Mouse (Mus musculus): ENCODE data around the gene Kat6b.
"Not testable (repeated sequence)": the region's sequence is repeated elsewhere in the genome, so short reads cannot be mapped to it uniquely, and the experiment has no call there.

Gene Kat6b

DNA sequence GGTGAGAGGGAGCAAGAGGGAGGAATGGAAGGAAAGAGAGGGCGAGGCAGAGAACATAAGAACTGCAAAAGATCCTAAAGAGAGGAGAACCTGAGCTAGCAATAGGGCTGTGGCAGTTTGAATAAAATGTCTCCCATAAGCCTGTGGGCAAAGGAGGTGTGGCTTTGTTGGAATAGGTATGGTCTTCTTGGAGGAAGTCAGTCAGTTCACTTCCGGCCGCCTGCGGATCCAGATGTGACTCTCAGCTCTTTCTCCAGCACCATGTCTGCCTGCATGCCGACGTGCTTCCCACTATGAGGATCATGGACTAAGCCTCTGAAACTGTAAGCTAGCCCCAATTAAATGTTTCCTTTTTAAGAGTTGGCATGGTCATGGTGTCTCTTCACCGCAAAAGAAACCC lies at the start of gene Kat6b:
Gene Kat6b (plus strand): TSS at position 204 of the 400 bp plus-strand sequence.
- DNase-seq = no peak

DNA sequence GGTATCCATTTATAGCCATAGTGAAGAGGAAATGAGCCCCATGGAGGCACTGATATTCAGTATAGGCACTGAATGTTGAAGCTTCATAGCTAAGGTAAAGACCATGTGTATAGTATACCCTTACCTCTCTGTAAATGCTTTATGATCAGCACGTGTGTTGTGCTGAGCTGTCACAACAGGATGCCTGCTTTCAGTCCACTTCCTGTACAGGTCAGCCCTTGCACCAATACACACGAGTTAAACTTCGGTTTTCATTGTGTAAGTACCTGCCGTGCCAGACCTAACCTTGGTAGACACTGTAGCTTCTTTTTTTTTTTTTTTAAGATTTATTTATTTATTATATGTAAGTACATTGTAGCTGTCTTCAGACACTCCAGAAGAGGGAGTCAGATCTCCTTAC lies 47.8 kb upstream of the Kat6b start:
- DNase-seq = no peak

DNA sequence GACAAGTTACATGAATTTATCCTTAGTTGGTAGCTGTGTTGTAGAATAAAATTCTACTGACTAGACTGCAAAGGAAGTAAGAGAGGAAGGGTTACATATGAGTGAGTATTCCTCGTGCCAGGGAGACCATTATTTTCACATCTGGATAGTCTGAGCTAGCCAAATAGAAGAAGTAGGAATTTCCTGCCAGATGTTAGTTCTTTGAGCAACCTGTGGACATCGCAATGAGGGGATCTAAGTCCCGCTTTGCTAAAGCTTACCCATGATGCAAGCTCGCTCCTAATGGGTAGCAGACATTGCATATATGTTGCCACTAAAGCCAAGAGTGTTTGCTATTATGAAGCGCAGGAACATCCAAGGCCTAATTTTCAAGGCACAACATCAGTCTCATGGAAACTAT lies 47.2 kb upstream of the Kat6b start:
- DNase-seq = no peak

DNA sequence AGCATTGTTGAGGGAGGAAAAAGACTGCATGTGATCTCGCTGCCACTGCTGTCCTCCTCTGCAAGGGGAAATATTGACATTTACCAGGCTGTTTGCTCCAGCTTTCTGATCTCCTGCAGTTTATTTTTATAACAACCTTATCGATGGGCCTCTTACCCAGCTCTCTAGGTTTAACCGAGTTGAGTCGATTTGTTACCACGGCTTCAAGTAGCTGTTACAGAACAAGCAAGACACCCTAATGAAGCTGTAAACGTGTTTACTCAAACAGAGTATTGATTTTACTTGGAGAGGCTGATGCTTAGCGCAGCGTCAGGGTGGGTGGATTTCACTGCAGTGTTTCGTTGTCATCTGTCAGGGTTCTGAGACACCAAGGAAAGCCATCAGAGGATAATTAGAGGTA lies 46.5 kb upstream of the Kat6b start:
- DNase-seq = no peak

DNA sequence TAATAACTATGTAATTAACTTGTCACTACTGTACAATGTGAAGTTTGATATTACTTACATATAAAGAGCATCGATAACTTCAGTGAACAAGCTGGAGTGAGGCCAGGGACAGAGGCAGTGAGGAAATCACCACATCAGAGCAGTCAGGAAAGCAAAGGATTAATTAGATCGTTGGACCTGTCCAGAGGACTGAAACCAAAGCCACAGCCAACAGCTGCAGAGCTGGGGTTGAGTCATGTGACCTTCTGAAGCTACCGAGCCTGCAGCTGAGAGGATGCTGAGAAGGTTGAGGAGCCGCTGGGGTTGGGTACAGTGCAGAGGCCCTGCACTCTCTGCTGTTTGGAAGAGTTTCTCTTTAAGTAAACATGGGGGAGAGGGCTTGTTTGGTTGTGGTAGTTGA lies 41.4 kb upstream of the Kat6b start:
- DNase-seq = no peak

DNA sequence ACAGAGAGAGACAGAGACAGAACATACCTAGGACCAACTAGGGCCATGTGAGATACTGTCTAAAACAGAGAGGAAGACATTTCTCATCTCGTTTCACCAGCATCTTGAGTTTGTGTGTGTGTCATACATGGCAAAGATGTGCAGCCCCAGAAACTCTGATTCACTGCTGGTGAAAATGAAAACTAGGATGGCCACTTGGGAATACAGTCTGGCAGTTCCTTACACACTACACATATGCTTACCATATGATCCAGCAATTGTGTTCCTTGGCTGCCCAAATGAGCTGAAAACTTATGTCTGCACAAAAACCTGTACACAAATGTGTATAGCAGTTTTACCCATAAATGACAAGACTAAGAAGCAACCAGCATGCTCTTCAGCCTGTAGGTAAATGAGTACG lies 40.7 kb upstream of the Kat6b start:
- DNase-seq = no peak

DNA sequence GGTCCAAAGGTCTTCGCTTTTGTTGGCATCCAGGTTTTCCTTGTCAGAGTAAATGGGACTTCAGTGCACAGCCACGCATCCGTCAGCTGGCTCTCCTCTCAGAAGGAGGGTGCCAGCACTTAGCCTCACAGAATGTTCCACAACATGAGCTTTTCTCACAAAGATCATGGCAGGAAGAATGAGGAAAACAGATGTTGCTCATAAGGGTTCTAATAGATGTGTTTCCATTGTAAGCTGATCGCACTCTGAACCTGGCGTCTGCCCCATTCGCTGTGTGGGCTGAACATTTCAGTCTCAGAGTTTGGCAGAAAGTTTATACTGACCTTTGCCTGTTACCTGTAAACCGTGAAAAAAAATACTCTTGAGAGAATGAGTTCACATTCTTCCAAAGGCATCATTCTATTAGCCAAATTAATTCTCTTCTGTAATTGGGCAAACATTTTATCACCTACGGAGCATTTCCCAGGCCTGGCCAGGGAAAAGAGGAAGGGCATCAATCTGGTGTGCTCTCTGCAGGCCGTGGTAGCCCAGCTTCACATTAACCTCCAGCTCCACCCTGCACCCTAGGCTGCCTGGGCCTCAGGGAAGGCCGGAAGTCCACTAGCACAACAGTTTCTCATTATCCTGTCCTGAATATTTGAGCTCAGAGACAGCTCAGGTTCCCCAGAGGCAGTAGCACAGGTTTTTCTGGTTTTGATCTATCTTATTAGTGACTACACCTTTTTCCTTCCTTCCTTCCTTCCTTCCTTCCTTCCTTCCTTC lies 39.3 kb upstream of the Kat6b start:
- no peak for DNase-seq

DNA sequence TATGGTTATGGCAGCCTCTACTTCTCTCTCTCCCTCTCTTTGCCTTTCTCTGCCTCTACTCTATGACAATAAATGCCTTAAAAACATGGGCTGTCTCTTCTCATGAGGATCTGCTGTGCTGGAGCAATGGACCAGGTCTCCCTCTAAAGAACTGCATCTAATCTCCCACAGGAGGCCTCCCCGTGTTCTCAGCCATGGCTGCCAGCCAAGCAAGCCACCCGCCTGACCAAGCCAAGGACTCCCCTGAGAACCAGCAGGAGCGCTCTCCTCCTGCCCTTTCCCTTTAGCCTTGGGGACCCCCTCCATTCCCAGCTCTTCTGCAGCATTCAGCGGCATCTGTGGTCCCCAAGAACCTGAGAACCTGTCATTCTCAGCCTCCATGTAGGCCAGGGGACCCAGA lies 28.7 kb upstream of the Kat6b start:
- DNase-seq = no peak

DNA sequence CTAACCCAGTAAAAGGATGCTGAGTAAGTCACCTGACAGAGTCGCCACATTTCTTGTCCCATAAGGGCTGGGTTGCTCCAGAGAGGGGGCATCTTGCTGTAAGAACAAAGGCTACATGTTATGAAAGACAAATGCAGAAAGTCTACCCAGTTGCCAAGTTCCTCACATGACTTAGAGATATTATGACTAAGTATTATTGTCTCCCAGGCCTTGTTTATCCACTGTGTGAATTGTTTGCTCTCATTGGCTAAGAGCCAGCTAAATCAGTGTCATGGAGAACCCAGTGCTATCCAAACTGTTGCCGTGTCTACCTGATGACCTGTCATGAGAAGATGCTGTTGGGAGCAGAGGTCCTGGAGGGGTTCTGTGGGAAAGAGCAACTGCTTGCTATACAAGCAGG lies 27.3 kb upstream of the Kat6b start:
- DNase-seq = no peak

DNA sequence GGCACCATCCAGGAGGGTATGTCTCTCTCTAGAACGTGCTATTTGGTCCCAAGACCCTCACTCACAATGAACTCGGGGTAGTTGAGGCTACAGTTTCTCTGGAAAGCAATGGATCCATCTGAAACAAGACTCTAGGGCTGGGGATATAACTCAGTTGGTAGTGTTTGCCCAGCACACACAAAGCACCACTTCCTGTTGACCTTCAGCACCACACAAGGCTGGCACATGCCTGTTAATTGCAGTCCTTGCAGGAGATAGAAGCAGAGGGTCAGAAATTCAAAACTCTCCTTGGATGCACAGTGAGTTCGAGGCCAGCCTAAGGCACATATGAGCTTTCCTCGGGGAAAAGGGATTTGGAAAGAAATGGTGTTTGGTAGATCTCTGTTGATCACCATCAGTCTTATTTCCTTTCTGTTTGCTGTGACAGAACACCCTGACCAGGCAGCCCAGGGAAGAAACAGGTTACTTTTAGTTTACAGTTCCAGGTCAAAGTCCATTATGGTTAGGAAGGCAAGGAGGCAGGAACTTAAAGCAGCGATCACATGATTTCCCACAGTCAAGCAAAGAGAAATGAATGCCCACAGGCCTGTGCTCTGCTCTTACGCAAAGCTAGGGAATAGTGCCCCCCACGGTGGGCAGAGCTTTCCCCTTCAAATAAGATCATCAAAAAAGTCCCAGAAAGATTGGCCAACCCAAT lies 25.4 kb upstream of the Kat6b start:
- DNase-seq = no peak

DNA sequence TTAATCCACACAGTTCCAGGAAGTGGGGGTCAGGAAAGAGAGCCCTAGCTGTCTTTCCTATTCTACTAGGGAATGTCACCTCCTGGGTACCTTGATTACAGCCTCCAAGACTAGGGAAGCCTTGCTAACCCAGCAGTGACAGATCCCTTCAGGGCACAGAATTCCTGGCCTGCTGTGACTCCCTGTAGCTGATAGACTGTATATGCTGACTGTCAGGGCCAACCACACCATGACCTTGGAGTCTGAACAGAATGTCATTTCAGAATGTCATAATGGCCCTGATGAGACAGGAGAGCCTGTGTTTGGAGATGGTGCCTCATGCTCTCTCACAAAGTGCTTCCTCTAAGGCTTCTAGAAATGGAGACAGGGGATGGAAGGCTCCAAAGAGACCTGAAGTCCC lies 24.7 kb upstream of the Kat6b start:
- DNase-seq = no peak

DNA sequence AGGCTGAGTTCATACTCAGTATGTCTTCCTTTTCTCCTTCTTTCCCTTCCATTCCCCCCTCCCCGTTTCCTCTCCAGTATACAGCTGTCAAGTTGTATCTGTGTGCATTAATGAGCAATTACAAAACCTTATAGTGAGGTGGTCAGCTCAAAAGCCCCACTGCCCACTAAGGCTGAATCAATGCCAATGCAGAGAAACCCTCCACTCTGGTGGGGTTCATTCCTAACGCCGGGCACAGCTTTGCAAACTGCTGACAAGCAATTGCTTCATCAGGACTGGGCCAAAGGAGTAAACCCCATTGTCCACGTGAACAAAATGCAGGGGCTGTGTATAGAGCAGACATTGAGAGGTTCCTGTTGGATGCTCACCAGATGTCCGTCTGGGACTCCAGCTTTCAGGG lies 23.4 kb upstream of the Kat6b start:
- DNase-seq = no peak

DNA sequence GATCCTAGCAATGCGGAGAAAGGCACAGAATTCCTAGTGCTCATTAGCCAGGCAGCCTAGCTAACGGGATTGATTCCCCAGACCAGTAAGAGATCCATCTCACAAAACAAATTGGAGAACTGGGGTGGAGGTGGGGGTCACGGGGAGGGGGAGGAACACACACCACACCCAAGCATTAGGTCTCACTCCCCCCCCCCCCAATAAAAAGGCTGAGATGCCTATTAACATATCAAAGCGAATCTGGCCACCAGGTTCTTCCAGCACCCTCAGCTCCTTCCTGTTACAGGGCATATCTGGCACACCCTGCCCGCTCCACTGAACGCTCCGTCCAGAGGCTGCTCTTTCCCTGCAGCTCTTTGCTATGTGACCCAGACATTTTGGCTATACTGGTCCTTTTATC lies 22.5 kb upstream of the Kat6b start:
- no peak for DNase-seq

DNA sequence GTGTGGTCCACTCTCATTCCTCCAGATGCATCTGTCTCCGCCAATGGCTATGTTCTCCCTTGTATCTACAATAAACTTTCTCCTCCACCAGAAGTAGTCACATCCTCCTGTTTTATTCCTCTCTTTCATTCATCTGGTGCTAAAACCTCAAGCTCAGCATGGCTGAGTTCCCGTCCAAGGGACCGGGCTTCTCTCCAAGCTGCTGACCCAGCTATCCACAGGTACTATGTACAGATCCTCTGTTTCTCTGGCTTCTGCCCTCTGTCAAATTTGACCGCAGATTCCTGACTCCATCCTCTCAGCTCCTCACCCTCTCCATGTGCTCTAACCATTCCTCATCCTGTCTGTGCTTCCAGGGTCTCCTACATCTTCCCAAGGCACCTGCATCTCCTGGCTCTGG lies 22.1 kb upstream of the Kat6b start:
- peak; percentile 30 to 31 for DNase-seq

DNA sequence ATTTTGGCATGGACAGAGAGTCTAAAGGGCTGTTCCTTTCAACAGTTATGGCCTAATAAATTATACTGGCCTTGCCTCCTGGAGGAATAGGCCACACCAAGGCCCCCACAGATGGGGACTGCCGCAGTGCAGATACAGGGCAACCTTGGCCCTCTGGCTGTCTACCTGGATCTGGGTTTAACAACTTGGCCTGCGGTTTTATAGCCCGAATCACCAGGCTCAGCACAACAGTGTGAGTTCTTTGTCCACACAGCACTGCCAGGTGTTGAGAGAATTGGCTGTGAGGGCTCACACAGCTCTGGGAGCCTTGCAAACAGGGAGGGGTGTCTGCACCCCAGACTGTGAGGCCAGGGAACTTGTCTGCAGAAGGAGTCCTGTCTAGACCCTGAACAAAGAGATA lies 18.8 kb upstream of the Kat6b start:
- no peak for DNase-seq

DNA sequence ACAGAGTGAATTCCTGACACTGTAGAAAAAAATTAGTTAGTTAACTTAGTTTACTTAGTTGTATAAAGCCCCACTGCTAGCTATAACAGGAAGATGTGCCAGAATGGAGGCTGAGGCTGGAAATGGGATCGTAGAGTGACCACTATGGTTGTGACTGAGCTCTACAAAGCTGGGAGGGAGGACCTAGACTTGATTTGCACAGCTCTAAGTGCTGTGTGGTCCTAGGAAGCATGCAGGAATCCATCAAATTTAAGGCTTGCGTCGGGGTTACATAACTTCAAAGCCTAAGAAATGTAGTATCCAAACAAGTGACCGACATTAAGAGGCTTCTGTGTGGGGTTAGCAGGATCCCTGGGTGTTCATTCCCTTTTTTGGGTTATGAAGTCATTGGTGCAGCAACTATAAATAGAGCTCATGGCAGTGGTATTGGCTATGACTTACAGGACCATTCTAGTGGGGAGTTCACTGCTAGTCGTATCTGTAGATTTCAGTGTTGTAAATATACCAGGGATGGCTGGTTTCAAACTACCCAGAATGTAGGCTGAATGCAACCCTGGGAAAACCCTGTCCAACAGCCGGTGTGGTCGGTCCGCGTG lies 18.0 kb upstream of the Kat6b start:
- no peak for DNase-seq

DNA sequence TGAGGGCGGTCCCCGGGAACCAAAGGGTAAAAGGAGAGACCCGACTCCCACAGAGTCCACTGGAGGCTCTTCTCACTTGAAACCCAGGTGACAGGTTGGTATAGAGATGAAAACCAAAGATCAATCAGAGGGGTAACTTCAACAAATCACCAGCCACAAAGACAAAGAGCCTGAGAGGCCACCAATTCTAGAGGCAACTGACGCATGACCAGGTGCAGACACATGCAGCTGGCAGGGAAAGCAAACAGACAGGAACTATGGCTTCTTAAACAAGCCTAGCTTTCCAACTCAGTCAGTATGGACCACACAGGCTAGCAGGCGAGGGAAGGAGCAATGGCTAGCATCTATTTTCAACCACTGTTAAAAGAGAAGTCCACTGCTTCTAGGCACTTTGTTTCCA lies 10.8 kb upstream of the Kat6b start:
- no peak for DNase-seq

DNA sequence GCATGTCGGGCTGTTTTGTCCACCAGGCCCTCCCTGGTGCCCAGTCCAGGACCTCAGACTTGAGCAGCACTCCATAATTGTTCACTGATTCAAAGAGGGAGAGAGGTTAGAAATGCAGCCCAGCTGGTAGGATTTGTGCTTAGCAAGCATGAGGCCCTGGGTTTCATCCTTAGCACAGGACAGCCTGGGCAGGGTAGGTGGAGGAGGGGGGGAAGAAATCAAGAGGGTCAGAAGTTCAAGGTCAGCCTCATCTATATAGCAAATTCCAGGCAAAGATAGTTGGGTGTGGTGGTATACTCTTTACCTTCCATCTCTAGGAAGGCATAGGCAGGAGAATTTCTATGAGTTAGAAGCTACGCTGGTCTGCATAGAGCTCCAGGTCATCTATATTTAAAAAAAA lies 9.3 kb upstream of the Kat6b start:
- no peak for DNase-seq

DNA sequence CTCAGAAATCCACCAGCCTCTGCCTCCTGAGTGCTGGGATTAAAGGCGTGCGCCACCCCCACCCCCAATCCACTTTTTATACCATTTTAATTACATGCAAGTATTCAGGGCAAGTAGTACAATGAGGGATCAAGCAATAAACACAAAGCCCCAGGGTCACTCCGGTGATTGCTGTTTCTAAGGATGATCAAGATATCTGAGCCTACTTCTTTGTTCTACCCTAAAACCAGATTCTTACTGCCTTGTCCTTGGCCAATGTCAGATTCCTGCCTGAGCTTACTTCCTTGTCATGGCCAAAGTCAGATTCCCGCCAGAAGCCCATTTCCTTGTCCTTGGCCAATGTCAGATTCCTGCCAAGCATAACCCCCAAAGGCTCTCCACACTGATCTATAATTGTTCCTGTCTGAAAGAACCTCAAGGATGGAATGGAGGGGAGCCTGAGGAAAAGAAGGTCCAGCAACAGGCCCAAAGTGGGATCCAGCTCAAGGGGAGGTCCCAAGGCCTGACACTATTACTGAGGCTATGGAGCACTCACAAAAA lies 6.6 kb upstream of the Kat6b start:
- DNase-seq = not testable (repeated sequence)

DNA sequence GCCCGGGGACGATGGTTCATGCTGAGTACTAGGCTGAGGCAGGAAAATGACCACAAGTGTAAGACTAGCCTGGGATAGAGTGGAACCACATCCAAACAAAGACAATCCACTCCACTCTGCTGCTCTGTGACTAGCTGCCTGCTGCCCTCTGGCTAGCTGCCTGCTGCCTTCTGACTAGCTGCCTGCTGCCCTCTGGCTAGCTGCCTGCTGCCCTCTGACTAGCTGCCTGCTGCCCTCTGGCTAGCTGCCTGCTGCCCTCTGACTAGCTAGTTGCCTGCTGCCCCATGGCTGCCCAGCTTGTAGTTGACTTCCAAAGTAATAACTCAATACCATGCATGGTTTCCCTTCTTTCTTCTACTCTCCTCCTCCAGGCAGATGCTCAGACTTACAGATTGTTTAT lies 4.1 kb upstream of the Kat6b start:
- no peak for DNase-seq

DNA sequence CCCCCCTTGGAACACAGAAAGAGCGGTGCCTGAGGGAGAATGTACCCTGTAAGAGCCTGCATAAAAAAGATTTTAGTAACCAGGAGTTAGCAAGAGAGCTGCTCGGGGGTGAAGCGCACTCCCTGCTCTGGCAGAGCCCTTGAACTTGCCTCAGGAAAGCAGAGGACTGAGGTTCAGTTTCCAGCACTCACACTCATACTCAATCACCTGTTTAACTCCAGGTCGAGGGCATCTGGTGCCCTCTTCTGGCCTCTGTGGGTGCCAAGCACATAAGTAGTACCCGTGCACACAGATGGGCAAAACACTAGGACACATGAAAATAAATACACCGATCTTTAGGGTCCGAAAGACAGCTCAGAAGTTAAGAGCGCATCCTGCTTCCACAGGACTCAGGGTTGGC lies 1.7 kb upstream of the Kat6b start:
- no peak for DNase-seq

DNA sequence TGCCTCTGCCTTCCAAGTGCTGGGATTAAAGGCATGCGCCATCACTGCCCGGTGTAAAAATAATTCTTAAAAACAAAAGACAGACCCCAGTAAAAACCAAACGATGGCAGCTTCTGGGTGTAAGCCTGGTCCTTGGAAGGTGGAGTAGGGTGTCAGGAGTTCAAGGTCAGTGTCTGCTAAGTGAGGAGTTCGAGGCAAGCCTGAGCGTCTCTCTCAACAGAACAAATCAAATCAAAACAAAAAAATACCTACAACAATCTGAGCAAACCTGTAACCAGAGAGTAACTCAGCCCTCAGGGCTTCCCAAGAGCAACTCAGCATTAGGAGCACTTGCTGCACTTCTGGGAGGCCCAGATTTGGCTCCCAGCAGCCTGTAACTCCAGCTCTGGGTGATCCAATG lies 1.0 kb upstream of the Kat6b start:
- DNase-seq = no peak

DNA sequence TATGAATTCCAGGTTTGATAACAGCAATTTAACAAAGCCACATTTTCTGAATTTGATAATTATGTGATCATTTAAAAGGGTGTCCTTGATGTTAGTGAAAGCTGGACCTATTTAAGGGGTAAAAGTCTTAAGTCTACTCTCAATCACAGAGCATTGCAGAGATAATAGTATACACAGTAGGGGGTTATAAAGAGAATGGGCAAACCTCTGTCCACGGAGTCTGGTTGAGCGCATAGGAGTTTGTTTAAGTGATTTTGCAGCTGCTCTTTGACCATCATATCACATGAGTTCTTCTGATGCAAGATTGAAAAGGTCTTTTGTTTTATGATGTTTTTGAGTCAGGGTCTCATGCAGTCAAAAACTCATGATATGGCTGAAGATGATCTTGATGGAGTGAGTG lies 3.0 kb downstream of the Kat6b start:
- DNase-seq = no peak

DNA sequence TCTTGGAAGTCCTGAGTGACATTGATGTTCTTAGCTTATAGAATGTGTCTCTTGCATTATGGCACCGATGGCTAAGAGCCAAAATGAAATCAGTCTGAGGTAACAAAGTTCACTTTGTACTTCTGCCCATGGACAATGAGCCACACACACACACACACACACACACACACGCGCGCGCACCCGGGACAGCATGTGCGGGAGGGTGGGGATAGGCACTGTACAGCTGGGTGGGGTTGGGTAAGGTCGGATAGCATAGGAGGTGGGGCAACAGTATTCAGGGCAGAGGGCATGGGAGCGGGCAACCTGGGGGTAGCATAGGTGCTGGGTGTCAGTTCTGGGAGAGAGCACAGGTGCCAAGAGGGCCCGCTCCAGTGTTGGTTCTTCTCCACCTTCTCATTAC lies 3.5 kb downstream of the Kat6b start:
- DNase-seq = no peak

Measured in cerebellum, postnatal 36 days (tissue).